Mouse (Mus musculus) heart, postnatal 0 days (tissue): ENCODE data around the gene Eif3a.

Experiments used
- CTCF ChIP-seq: IDR thresholded peaks from 2 replicates; pipeline ENCODE4 v1.5.1; 2016; ENCODE audit warnings: antibody characterized with exemption, control low read depth, low read depth
- EP300 ChIP-seq: IDR thresholded peaks from 2 replicates; pipeline ENCODE4 v1.6.1; 2016; ENCODE audit warnings: antibody characterized with exemption, low read depth

DNA sequence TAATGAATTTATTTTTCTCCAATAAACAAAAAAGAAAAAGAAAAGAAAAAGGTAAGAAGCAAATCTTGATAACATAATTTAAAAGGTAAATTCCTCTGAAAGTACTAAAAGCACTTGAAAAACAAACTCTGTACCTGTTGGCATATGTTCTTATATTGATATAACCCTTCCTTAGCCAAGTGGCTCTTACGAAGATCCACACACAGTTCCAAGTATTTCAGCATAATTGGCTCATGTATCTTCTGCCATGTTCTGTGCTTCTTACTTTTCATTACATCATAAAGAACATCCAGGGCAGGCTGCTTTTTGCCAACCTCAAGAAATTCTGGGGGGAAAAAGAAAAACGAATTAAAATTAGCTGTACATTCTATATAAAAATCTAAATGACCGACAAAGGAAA is 8.4 kb downstream of the Eif3a start:
- TF ChIP-seq EP300, result no peak
- TF ChIP-seq CTCF, result no peak
